Mouse (Mus musculus) ES-Bruce4 (cell line): Measurements from ENCODE around the gene Mpdz. TPM values are rescaled to one million over a fixed set of nuclear protein-coding genes. Genes with fewer than 3 reads are reported as not detected.
A peak's percentile ranks its signal among the peaks of the same experiment; 100 is the strongest.

Source experiments
- H3K27ac ChIP-seq: 2 replicates; pipeline ENCODE4 v1.5.1; 2012; ENCODE audit warnings: low read length, inconsistent platforms; ENCODE audit not compliant: insufficient read depth
- H3K27me3 ChIP-seq: 2 replicates; pipeline ENCODE4 v1.6.1; 2012; ENCODE audit warnings: mild to moderate bottlenecking, low read length, inconsistent platforms; ENCODE audit not compliant: control insufficient read depth, poor library complexity, insufficient read depth, severe bottlenecking
- H3K36me3 ChIP-seq: 2 replicates; pipeline ENCODE4 v1.6.1; 2012; ENCODE audit warnings: inconsistent platforms, mild to moderate bottlenecking, low read length, moderate library complexity; ENCODE audit not compliant: control insufficient read depth, poor library complexity, insufficient read depth, severe bottlenecking
- H3K4me1 ChIP-seq: one replicate; pipeline ENCODE4 v1.8.1; 2011; ENCODE audit warnings: low read length; ENCODE audit not compliant: control insufficient read depth, insufficient read depth
- H3K4me3 ChIP-seq: 2 replicates; pipeline ENCODE4 v1.5.1; 2011; ENCODE audit warnings: low read depth, mild to moderate bottlenecking, low read length
- H3K9ac ChIP-seq: 2 replicates; pipeline ENCODE4 v1.6.1; 2012; ENCODE audit warnings: low read depth, mild to moderate bottlenecking, inconsistent platforms; ENCODE audit not compliant: poor library complexity, severe bottlenecking
- H3K9me3 ChIP-seq: replicated peaks from 2 replicates; pipeline ENCODE4 v1.6.1; 2012; ENCODE audit warnings: mild to moderate bottlenecking, low read length, inconsistent platforms; ENCODE audit not compliant: control insufficient read depth, poor library complexity, insufficient read depth, severe bottlenecking
- CTCF ChIP-seq: IDR thresholded peaks from one replicate; pipeline ENCODE4 v1.8.1; 2011; ENCODE audit warnings: low read depth, low read length
- EP300 ChIP-seq: IDR thresholded peaks from 2 replicates; pipeline ENCODE4 v1.6.1; 2011; ENCODE audit warnings: low read depth, low read length; ENCODE audit not compliant: insufficient read depth
- POLR2A ChIP-seq: IDR thresholded peaks from one replicate; pipeline ENCODE4 v1.8.1; 2011; ENCODE audit warnings: low read length; ENCODE audit not compliant: insufficient read depth
- polyA plus RNA-seq: library from polyadenylated mRNA; stranded (reverse); fragments of >200 nt; gene quantifications from 2 replicates; pipeline ENCODE4 v1.2.4, GENCODE M21; 2011; ENCODE audit warnings: low read depth; ENCODE audit not compliant: missing spikeins, insufficient read depth, insufficient read length

Gene Mpdz
- polyA plus RNA-seq = 28.0 and 32.5 TPM in 2 replicates

- H3K4me3 ChIP-seq = peak within 1 kb of the TSS; percentile 50
These were observed at the start of gene Mpdz for GRCm38 (mm10) chr4:81442078-81442981. Mpdz (minus strand) TSS chr4:81442815.

GRCm38 (mm10) chr4:81490556-81490955 is 47.9 kb upstream of the Mpdz start:
- TF ChIP-seq CTCF = no peak
- Histone ChIP-seq H3K36me3 (no peaks in the 10 kb centered on the region), H3K9me3 (no peaks in the 10 kb centered on the region), H3K9ac (no peak overlapping the region), H3K4me1 (no peaks in the 10 kb centered on the region), H3K27ac (no peak overlapping the region), H3K27me3 (no peaks in the 10 kb centered on the region), H3K4me3 (no peak overlapping the region)

More at GRCm38 (mm10) chr4:81442078-81442981, at the start of gene Mpdz:
- Histone ChIP-seq H3K9me3 (no peaks in the 10 kb centered on the region), H3K27me3 (peaks cover 9% of the 10 kb centered on the region), H3K9ac (peak within 1 kb of the TSS; percentile 98), H3K4me1 (no peaks in the 10 kb centered on the region), H3K27ac (no peak within 1 kb of the TSS), H3K36me3 (no peaks in the 10 kb centered on the region)
- TF ChIP-seq POLR2A = no peak
- no peak for TF ChIP-seq EP300
- no peak for TF ChIP-seq CTCF

GRCm38 (mm10) chr4:81484603-81485002 is 42.0 kb upstream of the Mpdz start:
- H3K27ac ChIP-seq = no peak overlapping the region
- no peak for TF ChIP-seq EP300
- TF ChIP-seq CTCF = no peak
- TF ChIP-seq POLR2A = no peak

GRCm38 (mm10) chr4:81483887-81484602 is 41.4 kb upstream of the Mpdz start:
- no peaks in the 10 kb centered on the region for H3K27me3 ChIP-seq
- H3K9me3 ChIP-seq = no peaks in the 10 kb centered on the region
- H3K4me3 ChIP-seq = no peak overlapping the region
- no peak overlapping the region for H3K27ac ChIP-seq
- no peak overlapping the region for H3K9ac ChIP-seq
- no peaks in the 10 kb centered on the region for H3K4me1 ChIP-seq
- TF ChIP-seq EP300 = no peak
- TF ChIP-seq CTCF = no peak
- no peak for TF ChIP-seq POLR2A
- no peaks in the 10 kb centered on the region for H3K36me3 ChIP-seq

More at GRCm38 (mm10) chr4:81484603-81485002, 42.0 kb upstream of the Mpdz start:
- H3K4me3 ChIP-seq = no peak overlapping the region
- no peaks in the 10 kb centered on the region for H3K9me3 ChIP-seq
- H3K4me1 ChIP-seq = no peaks in the 10 kb centered on the region
- no peak overlapping the region for H3K9ac ChIP-seq
- no peaks in the 10 kb centered on the region for H3K27me3 ChIP-seq
- H3K36me3 ChIP-seq = no peaks in the 10 kb centered on the region

- Histone ChIP-seq H3K4me3 (no peak overlapping the region), H3K9ac (no peak overlapping the region), H3K27ac (no peak overlapping the region), H3K27me3 (no peaks in the 10 kb centered on the region), H3K36me3 (no peaks in the 10 kb centered on the region), H3K9me3 (no peaks in the 10 kb centered on the region), H3K4me1 (no peaks in the 10 kb centered on the region)
- no peak for TF ChIP-seq EP300
- no peak for TF ChIP-seq CTCF
- no peak for TF ChIP-seq POLR2A
These were observed 40.5 kb upstream of the Mpdz start for GRCm38 (mm10) chr4:81483159-81483558.

- no peaks in the 10 kb centered on the region for H3K36me3 ChIP-seq
These were observed 24.2 kb upstream of the Mpdz start for GRCm38 (mm10) chr4:81466821-81467220.

More at GRCm38 (mm10) chr4:81466821-81467220, 24.2 kb upstream of the Mpdz start:
- Histone ChIP-seq H3K9ac (no peak overlapping the region), H3K9me3 (no peaks in the 10 kb centered on the region), H3K27me3 (no peaks in the 10 kb centered on the region), H3K27ac (no peak overlapping the region), H3K4me3 (no peak overlapping the region), H3K4me1 (no peaks in the 10 kb centered on the region)
- TF ChIP-seq CTCF (no peak), POLR2A (no peak), EP300 (no peak)
